1 mouse cellular context compared by ENCODE assay signal in genomic region chr9:21008007-21008406, GRCm38 (mm10).
TF ChIP-seq lines count a peak whose summit lies in the region.

No protein-coding gene starts in this region.

TF ChIP-seq in ES-E14, 5 proteins besides CTCF, POLR2A, EP300 and RAD21:
- TF ChIP-seq CHD2 (IDR thresholded peaks at IDR 0.05; ENCODE audit: low read depth, low read length) (no peak), ZC3H11A (IDR thresholded peaks at IDR 0.05; ENCODE audit: borderline replicate concordance, low read depth, low read length) (no peak), HCFC1 (IDR thresholded peaks at IDR 0.05; ENCODE audit: borderline replicate concordance, insufficient read depth, low read length) (no peak), ZNF384 (IDR thresholded peaks at IDR 0.05; ENCODE audit: low read depth, low read length) (no peak), MAFK (IDR thresholded peaks at IDR 0.05; ENCODE audit: insufficient read depth, low read depth, low read length) (no peak)
